Mouse (Mus musculus) midbrain, postnatal 0 days (tissue): ENCODE data around the gene Hoxc4. TPM values are rescaled to one million over a fixed set of nuclear protein-coding genes. Genes with fewer than 3 reads are reported as not detected.

Experiments
- ATAC-seq: fragments of 200-750 bp; cut with Nextera tagmentation; 2 replicates; pipeline ENCODE4 v1.8.0; 2017; ENCODE audit warnings: moderate number of reproducible peaks, mild to moderate bottlenecking, moderate TSS enrichment, moderate library complexity; ENCODE audit not compliant: low FRiP score
- DNase-seq: peaks from one replicate; pipeline ENCODE4 v3.0.0-alpha.2; 2015; ENCODE audit warnings: low spot score
- H3K27ac ChIP-seq: fragments of 300-500 bp; sonication (generic); 2 replicates; pipeline ENCODE4 v1.5.1; 2014; ENCODE audit warnings: low read depth, mild to moderate bottlenecking, low read length, mixed read lengths
- H3K27me3 ChIP-seq: fragments of 300-500 bp; sonication (generic); 2 replicates; pipeline ENCODE4 v1.6.1; 2014; ENCODE audit warnings: low read length, control low read depth, mixed read lengths; ENCODE audit not compliant: insufficient read depth
- H3K36me3 ChIP-seq: fragments of 300-500 bp; sonication (generic); 2 replicates; pipeline ENCODE4 v1.6.1; 2014; ENCODE audit warnings: low read length, control low read depth, mixed read lengths; ENCODE audit not compliant: insufficient read depth
- H3K4me1 ChIP-seq: fragments of 300-500 bp; sonication (generic); 2 replicates; pipeline ENCODE4 v1.6.1; 2014; ENCODE audit warnings: mild to moderate bottlenecking, control low read depth, antibody characterized with exemption, low read length, mixed read lengths; ENCODE audit not compliant: insufficient read depth
- H3K4me2 ChIP-seq: fragments of 300-500 bp; sonication (generic); 2 replicates; pipeline ENCODE4 v1.6.1; 2014; ENCODE audit warnings: low read depth, mild to moderate bottlenecking, low read length, mixed read lengths; ENCODE audit not compliant: poor library complexity, severe bottlenecking
- H3K4me3 ChIP-seq: fragments of 300-500 bp; sonication (generic); 2 replicates; pipeline ENCODE4 v1.5.1; 2014; ENCODE audit warnings: low read depth, mild to moderate bottlenecking, low read length, moderate library complexity
- H3K9ac ChIP-seq: fragments of 300-500 bp; sonication (generic); replicated peaks from 2 replicates; pipeline ENCODE4 v1.6.1; 2014; ENCODE audit warnings: mild to moderate bottlenecking, low read length, moderate library complexity, mixed read lengths; ENCODE audit not compliant: poor library complexity, severe bottlenecking
- H3K9me3 ChIP-seq: fragments of 300-500 bp; sonication (generic); 2 replicates; pipeline ENCODE4 v1.6.1; 2016; ENCODE audit warnings: low read length, control low read depth
- CTCF ChIP-seq: IDR thresholded peaks from 2 replicates; pipeline ENCODE4 v1.5.1; 2016; ENCODE audit warnings: antibody characterized with exemption, mild to moderate bottlenecking
- WGBS: fragments of 180-500 bp; shearing (Covaris S2); extraction: QIAGEN DNeasy Blood & Tissue Kit; methylation state at CpG from one replicate; pipeline ENCODE4 v1.1.7; 2014; 5-methylcytosine and 5-hydroxymethylcytosine counted together
- polyA plus RNA-seq: library from polyadenylated mRNA; unstranded; fragments of >200 nt; fragmentation: Nextera tagmentation; extraction: Ambion mirVana; gene quantifications from 2 replicates; pipeline ENCODE4 v1.2.1, GENCODE M21; 2015
- total RNA-seq: library from RNA; depleted of rRNA; stranded (reverse); fragments of >200 nt; gene quantifications from 2 replicates; pipeline ENCODE4 v1.2.3, GENCODE M21; 2014

The Hoxc4 gene
- total and polyA plus RNA-seq, 2 experiments from 2014 or later = 2.2 TPM; not detected in 1

- ATAC-seq = no peak
- no peaks in the 10 kb centered on the region for H3K4me1 ChIP-seq
- no peak overlapping the region for H3K27ac ChIP-seq
- no peak overlapping the region for H3K4me3 ChIP-seq
- no peak overlapping the region for H3K4me2 ChIP-seq
- peaks cover 99% of the 10 kb centered on the region for H3K27me3 ChIP-seq
- no peak for TF ChIP-seq CTCF
- no peak overlapping the region for H3K9ac ChIP-seq
- H3K9me3 ChIP-seq = no peaks in the 10 kb centered on the region
- DNase-seq = no peak
- 3% methylated on average over 8 of the region's 8 CpGs for WGBS
- no peaks in the 10 kb centered on the region for H3K36me3 ChIP-seq
These were observed 2.2 kb downstream of the Hoxc4 start for GRCm38 (mm10) chr15:103020899-103021418.

- no peak overlapping the region for H3K4me3 ChIP-seq
- H3K9ac ChIP-seq = no peak overlapping the region
- ATAC-seq (no peak), DNase-seq (no peak)
- no peak for TF ChIP-seq CTCF
- no peak overlapping the region for H3K4me2 ChIP-seq
- H3K27ac ChIP-seq = no peak overlapping the region
- H3K9me3 ChIP-seq = no peaks in the 10 kb centered on the region
- no peaks in the 10 kb centered on the region for H3K36me3 ChIP-seq
- WGBS = 10% methylated on average over 8 of the region's 8 CpGs
- peaks cover 99% of the 10 kb centered on the region for H3K27me3 ChIP-seq
- H3K4me1 ChIP-seq = no peaks in the 10 kb centered on the region
These were observed 2.8 kb downstream of the Hoxc4 start for GRCm38 (mm10) chr15:103021544-103021943.

DNA sequence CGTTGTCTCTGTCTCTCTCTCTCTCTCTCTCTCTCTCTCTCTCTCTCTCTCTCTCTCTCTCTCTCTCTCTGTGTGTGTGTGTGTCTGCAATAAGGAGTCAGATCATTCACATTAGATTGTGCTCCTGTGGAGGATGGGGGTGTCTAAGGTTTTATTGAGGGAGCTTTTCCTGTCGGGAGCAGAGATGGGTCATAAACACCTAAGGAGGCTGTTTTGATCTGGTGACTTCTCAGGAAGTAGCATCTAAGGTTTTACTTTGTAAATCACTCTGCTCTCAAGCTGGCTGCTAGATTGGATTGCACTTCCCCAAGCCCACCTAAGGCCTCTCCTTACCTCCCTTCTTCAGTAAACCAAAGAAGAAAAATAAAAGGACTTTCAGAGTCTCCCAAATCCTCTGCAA, 5.4 kb downstream of the Hoxc4 start:
- no peak for TF ChIP-seq CTCF
- no peak overlapping the region for H3K9ac ChIP-seq
- H3K27me3 ChIP-seq = peaks cover 99% of the 10 kb centered on the region
- DNase-seq (no peak), ATAC-seq (no peak)
- H3K4me1 ChIP-seq = no peaks in the 10 kb centered on the region
- H3K4me2 ChIP-seq = no peak overlapping the region
- no peaks in the 10 kb centered on the region for H3K9me3 ChIP-seq
- H3K36me3 ChIP-seq = no peaks in the 10 kb centered on the region
- H3K27ac ChIP-seq = no peak overlapping the region
- WGBS = 2% methylated on average over 2 of the region's 2 CpGs
- H3K4me3 ChIP-seq = no peak overlapping the region

- Histone ChIP-seq H3K27ac (no peak overlapping the region), H3K4me3 (no peak overlapping the region), H3K9me3 (no peaks in the 10 kb centered on the region), H3K4me1 (no peaks in the 10 kb centered on the region), H3K27me3 (peaks cover 93% of the 10 kb centered on the region), H3K36me3 (no peaks in the 10 kb centered on the region), H3K4me2 (no peak overlapping the region), H3K9ac (no peak overlapping the region)
- DNase-seq = no peak
- WGBS = under 1% methylated on average over 43 of the region's 43 CpGs
- TF ChIP-seq CTCF = no peak
- ATAC-seq = no peak
These were observed 8.8 kb downstream of the Hoxc4 start for GRCm38 (mm10) chr15:103027266-103028235.

DNA sequence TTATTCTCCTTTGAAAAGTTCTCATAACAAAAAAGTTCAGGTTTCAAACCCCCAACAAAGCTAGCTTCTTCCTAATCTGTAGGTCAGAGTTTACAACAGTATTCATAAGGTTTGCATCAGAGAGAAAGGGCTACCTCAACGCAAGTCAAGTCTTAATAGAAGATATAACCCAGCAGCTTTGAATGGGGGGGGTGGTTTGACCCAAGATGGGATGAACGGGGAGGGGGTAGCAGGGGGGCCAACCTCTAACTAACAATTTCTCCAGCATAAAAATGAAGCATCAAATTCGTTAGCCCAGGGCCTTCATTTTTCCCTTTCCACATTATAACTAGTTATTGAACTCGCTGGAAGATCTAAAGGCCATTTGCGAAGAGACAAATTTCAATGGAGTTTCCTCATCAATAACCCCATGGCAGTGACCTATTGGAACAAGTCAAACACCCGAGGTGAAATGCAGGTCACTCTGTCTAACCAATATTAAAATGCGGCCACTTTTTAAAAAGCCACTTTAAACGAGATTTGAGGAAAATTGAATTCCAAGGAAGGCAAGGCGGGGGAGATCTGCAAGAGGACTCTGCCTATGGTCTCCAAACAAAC, 10.3 kb downstream of the Hoxc4 start:
- DNase-seq = no peak
- ATAC-seq = no peak
- Histone ChIP-seq H3K36me3 (no peaks in the 10 kb centered on the region), H3K9me3 (no peaks in the 10 kb centered on the region), H3K27me3 (peaks cover 91% of the 10 kb centered on the region), H3K4me1 (no peaks in the 10 kb centered on the region), H3K27ac (no peak overlapping the region), H3K9ac (no peak overlapping the region), H3K4me2 (no peak overlapping the region), H3K4me3 (no peak overlapping the region)
- WGBS = 9% methylated on average over 9 of the region's 9 CpGs
- TF ChIP-seq CTCF = no peak

- H3K9ac ChIP-seq = no peak overlapping the region
These were observed 11.4 kb downstream of the Hoxc4 start for GRCm38 (mm10) chr15:103030142-103030541.

More at GRCm38 (mm10) chr15:103030142-103030541, 11.4 kb downstream of the Hoxc4 start:
- no peak for TF ChIP-seq CTCF
- Histone ChIP-seq H3K36me3 (no peaks in the 10 kb centered on the region), H3K4me1 (no peaks in the 10 kb centered on the region), H3K4me2 (no peak overlapping the region), H3K27ac (no peak overlapping the region), H3K4me3 (no peak overlapping the region), H3K27me3 (peaks cover 91% of the 10 kb centered on the region), H3K9me3 (no peaks in the 10 kb centered on the region)
- 2% methylated on average over 8 of the region's 8 CpGs for WGBS
- ATAC-seq (no peak), DNase-seq (no peak)
